Mouse (Mus musculus): ENCODE data around the gene 6030408B16Rik. TPM values are rescaled to one million over a fixed set of nuclear protein-coding genes. Genes with fewer than 3 reads are reported as not detected.
"Not testable (repeated sequence)": the region's sequence is repeated elsewhere in the genome, so short reads cannot be mapped to it uniquely, and the experiment has no call there.

Gene 6030408B16Rik
- total RNA-seq, 4 experiments from 2014 or later = 0.49 to 0.91 (median 0.71) TPM

DNA sequence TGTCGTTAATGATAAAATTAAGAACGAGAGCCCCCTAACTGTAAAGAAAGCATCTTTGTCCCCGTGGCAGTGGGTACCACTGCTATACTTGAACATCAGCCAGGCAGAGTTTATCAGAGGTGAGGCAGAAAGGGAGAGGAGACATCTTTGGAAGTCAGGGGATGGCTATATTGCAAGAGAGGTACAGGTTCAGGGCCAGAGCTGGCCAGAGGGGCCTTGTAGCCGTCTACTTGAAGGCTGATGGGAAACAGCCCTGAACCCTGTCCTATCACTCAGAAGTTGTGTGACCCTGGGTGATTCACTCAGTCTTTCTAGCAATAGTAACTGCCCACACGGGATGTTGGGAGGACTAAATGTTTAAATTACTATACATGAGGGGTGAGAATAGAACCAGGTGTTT, 28.1 kb downstream of the 6030408B16Rik start:
- peak; percentile 66 for DNase-seq

DNA sequence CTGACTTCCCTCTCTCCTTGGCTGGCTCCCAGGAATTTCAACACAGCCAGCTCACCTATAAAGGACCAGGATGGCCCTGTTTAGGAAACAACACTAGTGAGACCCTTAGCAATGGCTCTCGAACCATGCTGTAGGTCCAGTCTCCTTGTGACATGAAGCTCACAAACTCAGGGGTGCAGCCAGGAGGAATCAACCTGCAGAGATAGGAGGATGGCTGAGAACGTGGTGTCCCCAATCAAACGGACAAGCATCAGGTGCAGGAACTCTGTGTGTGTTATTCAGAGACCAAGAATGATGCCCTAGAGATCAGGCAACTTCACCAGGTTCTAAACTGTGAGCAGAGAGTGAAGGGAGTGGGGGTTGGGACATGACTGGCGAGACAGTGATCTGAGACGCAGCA, 29.1 kb downstream of the 6030408B16Rik start:
- no peak for DNase-seq

DNA sequence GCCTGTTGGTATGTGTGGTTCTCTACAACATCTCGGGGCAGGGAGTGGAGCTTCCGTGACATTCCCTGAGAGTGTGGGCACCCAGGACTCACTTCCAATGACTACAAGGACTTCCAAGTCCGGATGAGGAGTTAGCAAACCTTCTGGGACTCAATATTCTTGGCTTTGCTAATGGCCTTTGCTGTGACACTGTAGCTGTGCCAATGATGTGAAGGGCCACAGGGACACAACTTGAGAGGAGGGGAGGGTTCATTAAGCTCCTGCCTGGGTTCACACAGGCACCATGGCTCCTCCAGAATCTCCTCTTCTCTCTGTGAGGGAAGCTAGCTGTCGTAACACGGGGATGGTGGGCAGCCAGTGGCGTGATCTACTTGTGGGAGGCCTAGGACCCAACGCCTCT, 29.6 kb downstream of the 6030408B16Rik start:
- DNase-seq = no peak

DNA sequence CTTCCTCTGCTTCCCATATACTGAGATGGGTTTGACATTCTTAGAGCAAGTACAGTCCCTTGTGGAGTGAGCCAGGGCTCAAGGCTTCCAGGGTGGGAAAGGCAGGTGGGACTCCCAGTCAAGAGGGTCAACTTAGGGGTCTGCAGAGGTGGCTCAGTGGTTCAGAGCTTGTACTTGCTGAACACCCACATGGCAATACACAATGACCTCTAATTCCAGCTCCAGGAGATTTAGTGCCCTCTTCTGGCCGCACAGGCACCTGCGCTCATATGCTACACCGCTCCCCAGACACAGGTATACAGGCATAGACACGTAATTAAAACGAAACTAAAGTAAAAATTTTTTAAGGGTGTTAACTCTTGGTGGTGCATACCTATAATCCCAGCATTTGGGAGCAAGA, 30.5 kb downstream of the 6030408B16Rik start:
- DNase-seq = no peak

DNA sequence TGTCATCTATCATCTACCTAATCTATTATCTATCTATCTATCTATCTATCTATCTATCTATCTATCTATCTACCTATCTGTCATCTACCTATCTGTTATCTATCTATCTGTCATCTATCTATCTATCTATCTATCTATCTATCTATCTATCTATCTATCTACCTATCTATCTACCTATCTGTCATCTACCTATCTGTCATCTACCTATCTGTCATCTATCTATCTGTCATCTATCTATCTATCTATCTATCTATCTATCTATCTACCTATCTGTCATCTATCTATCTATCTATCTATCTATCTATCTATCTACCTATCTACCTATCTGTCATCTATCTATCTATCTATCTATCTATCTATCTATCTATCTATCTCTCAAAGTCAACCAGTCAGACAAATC, 31.4 kb downstream of the 6030408B16Rik start:
- not testable (repeated sequence) for DNase-seq

DNA sequence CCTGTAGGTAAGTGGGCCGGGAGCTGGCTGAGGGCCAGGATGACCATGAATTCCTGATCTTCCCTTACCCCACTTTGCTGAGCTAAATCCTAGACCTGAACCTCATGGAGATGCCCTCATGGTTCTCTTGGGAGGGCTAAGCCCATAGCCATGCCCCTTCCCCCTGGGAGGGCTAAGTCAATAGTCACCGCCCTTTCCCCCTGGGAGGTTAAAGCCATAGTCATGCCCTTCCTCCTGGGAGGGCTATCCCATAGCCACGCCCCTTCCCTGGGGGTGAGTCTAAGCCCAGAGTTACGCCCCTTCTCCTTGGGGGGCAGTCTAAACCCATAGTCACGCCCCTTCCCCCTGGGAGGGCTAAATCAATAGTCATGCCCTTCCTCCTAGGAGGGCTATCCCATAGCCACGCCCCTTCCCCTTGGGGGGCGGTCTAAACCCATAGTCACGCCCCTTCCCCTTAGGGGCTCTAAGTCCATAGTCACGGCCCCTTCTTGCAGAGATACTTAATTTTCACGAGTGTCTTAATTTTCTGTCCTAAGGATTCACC, 33.1 kb downstream of the 6030408B16Rik start:
- DNase-seq = no peak

DNA sequence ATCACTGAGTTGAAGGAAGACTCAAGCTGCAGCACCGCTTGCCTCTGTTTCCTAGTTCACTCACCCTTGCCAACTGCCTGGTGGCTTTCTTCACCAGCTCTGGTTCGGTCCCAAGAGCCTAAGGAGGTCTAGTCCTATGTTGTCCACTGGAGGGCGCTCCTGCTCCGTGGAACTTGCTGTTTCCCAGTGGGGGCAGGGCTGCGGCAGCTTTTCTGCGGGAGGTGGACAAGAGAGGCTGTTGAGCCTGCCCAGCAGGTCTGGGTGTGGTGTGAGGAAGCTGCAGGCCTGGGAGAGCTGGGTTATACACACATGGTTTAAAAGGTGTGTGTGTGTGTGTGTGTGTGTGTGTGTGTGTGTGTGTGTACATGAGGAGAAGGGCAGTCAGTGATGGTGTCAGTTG, 34.3 kb downstream of the 6030408B16Rik start:
- peak; percentile 78 for DNase-seq

DNA sequence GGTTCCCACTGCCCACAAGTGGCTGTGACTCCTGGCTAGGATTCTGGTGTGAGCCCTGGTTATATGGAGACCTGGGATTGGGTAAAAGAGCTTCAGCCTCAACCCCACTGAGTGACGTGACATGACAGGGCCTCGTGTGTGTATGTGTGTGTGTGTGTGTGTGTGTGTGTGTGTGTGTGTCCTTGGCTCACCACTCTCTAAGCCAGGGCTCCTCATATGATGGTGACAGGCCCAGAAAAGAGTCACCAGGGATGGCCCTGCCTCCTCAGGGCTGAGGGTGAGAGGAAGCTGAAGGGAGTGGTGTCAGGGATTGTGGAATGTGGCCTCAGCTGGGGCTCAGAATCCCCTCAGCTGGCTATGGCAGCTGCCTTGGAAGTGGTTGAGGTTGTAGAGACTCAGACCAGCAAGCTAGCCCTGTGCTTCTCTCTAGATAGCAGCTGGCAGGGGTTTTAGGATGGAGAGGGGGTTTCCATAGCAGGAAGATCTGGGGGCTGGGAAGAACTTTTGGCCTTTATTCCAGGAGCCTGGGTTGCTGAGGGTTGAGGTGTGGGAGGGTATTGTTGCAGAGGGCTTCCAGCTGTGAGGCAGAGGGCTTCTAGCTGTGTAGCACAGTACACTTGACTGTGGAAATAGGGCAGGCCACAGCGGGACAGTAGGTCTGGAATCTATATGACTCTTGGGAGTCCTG, 36.0 kb downstream of the 6030408B16Rik start:
- DNase-seq = no peak

DNA sequence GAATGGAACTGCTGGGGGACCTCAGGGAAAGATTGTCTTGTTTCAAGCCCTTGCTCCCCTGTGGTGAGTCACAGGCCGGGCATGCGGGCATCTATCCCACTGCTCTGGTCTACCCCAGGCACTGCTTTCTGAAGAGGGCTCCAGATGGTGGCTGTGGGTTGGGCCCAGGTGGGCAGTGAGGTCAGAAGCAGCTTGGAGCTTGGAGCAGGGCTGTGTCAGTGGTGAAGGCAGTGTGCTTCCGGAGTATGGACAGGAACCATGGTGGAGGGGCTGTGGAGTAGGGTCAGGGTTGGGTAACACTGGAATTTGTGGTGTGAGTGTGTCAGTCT, 36.5 kb downstream of the 6030408B16Rik start:
- DNase-seq = no peak

DNA sequence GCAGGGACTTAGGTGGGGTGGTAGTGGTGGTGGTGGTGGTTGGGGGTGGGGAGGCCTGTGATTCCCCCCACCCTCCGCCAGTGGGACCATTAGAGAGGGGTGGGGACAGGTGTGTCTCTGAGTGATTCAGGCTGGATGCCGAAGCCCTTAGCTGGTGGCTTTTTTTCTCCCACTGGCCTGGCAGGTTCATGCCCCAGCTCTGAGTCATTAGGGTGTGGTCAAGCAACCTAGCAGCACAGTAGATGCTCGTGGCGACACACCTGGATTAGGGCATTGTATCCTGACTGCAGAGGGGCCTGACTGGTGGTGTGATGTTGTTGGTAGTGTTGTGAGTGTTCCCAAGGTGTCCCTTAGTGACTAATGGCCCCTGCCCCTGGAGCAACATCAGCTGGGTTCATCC, 38.1 kb downstream of the 6030408B16Rik start:
- no peak for DNase-seq

DNA sequence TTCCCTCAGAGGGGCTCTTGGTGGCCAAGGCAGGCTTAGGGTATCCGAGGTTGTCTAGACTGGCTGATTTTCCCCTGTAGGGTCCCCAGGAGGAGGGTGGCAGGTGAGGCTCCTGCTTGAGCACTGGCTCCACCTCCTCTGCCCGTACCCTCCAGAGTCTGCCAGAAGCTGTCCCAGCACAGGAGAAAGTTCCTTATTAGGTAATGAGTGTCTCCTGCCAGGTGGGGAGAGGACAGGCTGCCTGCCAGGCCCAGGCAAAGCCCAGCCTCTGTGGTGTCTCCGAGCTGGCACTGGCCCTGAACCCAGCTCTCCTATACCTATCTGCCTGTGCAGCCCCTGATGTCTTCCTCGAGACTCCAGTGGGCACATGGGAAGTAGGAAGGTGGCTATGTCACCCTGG, 39.4 kb downstream of the 6030408B16Rik start:
- no peak for DNase-seq

DNA sequence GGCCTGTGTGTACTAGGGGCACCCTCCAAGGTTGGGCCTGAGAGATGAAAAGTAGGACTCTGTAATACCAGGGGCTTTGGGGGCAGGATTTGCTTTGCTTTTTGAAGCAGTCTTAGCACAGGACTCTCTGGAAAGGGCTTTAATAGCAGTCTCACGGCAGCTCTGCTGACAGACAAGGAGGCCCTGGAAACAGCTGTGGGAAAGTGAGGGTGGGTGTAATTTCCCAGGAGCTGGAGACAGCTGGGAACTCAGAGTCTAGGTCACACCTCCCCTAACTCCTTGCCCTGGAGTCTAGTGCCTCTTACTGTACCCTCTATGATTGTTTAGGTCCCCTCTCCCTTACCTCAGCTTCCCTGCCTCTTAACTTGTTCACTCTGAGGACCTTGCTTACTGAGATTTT, 40.2 kb downstream of the 6030408B16Rik start:
- no peak for DNase-seq

DNA sequence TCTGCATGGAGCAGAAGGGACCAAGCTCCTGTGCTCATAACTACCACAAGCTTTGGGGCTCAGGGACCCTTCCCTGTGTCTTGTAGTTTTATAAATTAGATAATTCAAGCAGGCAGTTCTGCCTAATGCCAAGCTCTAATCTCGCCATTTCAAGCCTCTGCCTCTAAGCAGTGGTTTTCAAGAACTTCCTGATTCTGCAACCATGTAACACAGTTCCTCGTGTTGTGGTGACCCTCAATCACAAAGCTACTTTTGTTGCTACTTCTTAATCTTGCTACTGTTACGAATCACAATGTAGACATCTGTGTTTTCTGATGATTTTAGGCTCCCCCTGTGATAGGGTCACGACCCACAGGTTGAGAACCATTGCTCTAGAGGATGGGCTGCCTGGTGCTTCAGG, 40.6 kb downstream of the 6030408B16Rik start:
- DNase-seq = no peak

DNA sequence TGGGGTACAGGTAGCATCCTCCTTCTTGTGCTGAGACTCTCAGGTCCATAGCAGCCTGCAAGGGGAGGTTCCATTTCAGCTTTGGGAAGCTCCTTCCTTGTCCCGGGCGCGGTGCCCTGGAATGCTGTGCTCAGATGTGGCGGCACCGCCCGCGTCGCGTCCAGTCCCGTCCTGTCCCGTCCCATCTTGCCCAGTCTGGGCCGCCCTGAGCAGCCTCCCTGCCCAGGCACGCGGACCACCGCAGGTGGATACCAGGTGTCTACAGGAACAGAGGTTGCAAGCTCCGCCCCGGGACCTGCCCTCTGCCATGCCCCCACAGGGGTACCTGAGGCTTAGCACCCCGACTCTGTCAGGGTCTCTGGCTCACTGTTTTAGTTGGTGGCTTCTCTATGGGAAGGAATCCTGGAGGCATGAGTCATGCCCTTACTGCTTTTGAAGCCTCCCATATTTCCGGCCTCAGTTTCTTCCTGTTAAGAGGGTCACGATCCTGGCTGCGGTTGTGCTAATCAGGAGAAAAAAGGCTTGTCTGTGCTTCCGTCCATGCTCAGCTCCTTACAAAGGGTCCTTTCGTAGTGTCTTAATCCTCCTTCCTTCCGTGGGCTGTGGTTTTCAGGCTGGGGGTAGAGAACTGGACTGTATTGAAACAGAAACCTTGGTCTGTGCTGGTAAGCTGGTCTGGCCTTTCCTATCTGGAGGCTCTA, 43.6 kb downstream of the 6030408B16Rik start:
- no peak for DNase-seq

DNA sequence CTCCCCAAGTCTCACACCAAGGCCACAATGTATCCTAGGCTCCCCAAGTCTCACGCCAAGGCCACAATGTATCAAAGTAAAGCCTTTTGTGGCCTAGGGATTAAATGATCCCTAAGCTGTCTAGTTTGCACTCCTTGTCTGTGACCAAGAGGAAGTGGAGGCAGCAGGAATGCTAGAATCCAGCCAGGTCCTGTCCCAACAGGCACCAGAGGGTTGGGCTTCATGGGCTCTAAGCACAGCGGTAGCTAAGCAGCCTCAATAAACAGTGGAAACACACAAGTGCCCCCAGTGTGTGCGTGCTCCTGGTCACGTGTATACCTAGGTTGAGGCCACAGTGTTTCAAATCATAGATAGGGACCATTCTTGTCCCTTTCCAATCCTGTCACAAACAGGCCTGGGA, 45.3 kb downstream of the 6030408B16Rik start:
- DNase-seq = no peak

DNA sequence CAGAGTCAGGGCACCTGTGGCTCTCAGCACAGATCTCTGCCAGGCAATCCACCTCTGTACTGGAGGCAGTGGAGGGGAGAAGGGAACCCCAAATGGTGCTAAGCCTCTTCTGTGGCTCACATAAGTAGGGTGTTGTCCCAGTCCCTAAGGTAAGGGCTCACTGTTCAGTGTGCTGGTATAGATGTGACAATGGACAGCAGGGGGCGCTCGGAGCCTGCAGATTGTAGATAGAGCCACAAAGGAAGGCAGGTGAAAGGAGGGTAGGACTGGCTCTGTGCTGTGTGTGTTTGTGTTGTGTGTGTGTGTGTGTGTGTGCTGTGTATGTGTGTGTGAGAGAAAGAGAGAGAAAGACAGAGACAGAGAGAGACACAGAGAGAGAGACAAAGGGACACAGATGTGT, 46.5 kb downstream of the 6030408B16Rik start:
- no peak for DNase-seq

DNA sequence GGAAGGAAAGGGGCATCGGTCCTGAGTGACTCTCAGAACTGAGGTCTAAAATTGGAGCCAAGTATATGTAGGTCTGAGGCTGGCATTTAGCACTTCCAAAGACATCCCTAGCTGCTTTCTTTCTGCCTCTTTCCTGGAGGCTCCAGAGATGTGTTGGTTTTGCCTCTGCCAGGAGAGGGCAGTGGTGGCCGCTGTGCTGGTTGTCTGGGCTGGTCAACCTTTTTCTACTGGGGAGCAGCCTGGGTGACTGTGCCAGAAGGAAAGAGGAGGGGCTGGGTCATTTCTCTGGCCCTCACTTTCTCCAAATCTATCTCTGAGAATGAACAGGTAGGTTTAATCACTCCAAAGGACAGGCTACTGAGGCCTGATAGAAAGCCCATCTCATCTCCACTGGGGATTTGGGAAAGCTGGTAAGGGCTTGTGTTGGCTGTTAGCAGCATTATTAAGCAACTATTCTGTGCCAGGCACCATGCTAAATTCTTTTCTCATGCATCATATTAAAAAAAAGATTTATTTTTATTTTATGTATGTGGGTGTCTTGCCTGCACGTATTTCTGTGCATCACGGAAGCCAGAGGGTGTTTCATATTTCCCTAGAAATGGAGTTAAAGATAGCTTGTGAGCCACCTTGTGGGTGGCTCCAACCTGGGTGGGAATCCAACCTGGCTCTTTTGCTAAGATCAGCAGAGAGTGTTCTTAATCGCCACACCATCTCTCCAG, 48.9 kb downstream of the 6030408B16Rik start:
- no peak for DNase-seq

Other genes with a start within 250 kb of the 6030408B16Rik start
- gene Gm47841, start 245.8 kb upstream of the 6030408B16Rik start, total RNA-seq (2022) = under 1 TPM in 1 of 4 experiments, not detected in 3; 0.38 TPM
- 1 to 10 TPM; 6.4 to 9.1 (median 7.4) TPM for gene Fignl2, start 214.6 kb upstream of the 6030408B16Rik start, total RNA-seq (2022)
- gene Ankrd33, start 177.5 kb upstream of the 6030408B16Rik start, total RNA-seq (2022) = 1 to 10 TPM in 1 of 4 experiments, under 1 TPM in 3; 0.75 to 1.1 (median 0.79) TPM
- 10 to 100 TPM; 14.5 to 24.7 (median 21.5) TPM for gene Acvrl1, start 164.7 kb upstream of the 6030408B16Rik start, total RNA-seq (2022)
- gene Acvr1b, start 119.1 kb upstream of the 6030408B16Rik start, total RNA-seq (2022) = 10 to 100 TPM in 3 of 4 experiments, 1 to 10 TPM in 1; 8.6 to 15.4 (median 12.1) TPM
- 10 to 100 TPM in 3 of 4 experiments, 1 to 10 TPM in 1; 8.8 to 19.6 (median 17.1) TPM for gene Grasp, start 69.0 kb upstream of the 6030408B16Rik start, total RNA-seq (2022)
- gene Nr4a1, start 38.9 kb upstream of the 6030408B16Rik start, total RNA-seq (2022) = 100 to 1,000 TPM in 2 of 4 experiments, 10 to 100 TPM in 2; 42.9 to 895 (median 124) TPM
- 10 to 100 TPM; 31.4 to 48.9 (median 37.0) TPM for gene Atg101, start 8.9 kb upstream of the 6030408B16Rik start, total RNA-seq (2022)
- 1 to 10 TPM; 7.0 to 9.8 (median 8.1) TPM for gene Krt80, start 77.0 kb downstream of the 6030408B16Rik start, total RNA-seq (2022)
- 1 to 10 TPM; 1.1 to 3.2 (median 1.5) TPM for gene Krt7, start 117.8 kb downstream of the 6030408B16Rik start, total RNA-seq (2022)
- gene Krt87, start 145.6 kb downstream of the 6030408B16Rik start, total RNA-seq (2022) = under 1 TPM in 1 of 4 experiments, not detected in 3; 0.17 TPM
- gene Krt88, start 154.5 kb downstream of the 6030408B16Rik start, total RNA-seq (2022) = not detected
- gene Krt81, start 170.5 kb downstream of the 6030408B16Rik start, total RNA-seq (2022) = not detected
- not detected for gene Krt86, start 180.3 kb downstream of the 6030408B16Rik start, total RNA-seq (2022)
- not detected for gene Krt83, start 198.3 kb downstream of the 6030408B16Rik start, total RNA-seq (2022)
- gene Gm49425, start 224.0 kb downstream of the 6030408B16Rik start, total RNA-seq (2022) = not detected
- gene Krt84, start 239.6 kb downstream of the 6030408B16Rik start, total RNA-seq (2022) = not detected

All from adrenal gland, adult 8-10 months (tissue).